Mouse (Mus musculus): ENCODE measurements at regions not wholly inside any gene's neighbourhood (a gene's known extent, or its start where the extent isn't known, plus 50 kb on each side); places are given as distances from the start of the nearest gene placed in this dataset.
A peak's percentile ranks its signal among the peaks of the same experiment; 100 is the strongest.
"Not testable (repeated sequence)": the region's sequence is repeated elsewhere in the genome, so short reads cannot be mapped to it uniquely, and the experiment has no call there.

- H3K36me3 ChIP-seq (replicated peaks; ENCODE audit: control insufficient read depth, insufficient read depth): no peaks in the 10 kb centered on the region
- ATAC-seq (ENCODE audit: low FRiP score) (peak; percentile 59; the same call in 1 of the 2 replicates), DNase-seq (ENCODE audit: low spot score) (no peak)
- no peak overlapping the region for H3K4me3 ChIP-seq (replicated peaks; ENCODE audit: low read length)
- no peak overlapping the region for H3K4me2 ChIP-seq (replicated peaks)
- H3K4me1 ChIP-seq (replicated peaks; ENCODE audit: control insufficient read depth, insufficient read depth, low read length): 0 out of 2 replicates have a peak, but pooled peaks cover 8% of the 10 kb centered on the region
- no peaks in the 10 kb centered on the region for H3K9me3 ChIP-seq (ENCODE audit: control insufficient read depth, low read length)
- peak overlapping the region; percentile 85 for H3K27ac ChIP-seq
- no peaks in the 10 kb centered on the region for H3K27me3 ChIP-seq (ENCODE audit: control insufficient read depth, insufficient read depth, low read length)
- 81% methylated on average over 2 of the region's 2 CpGs for WGBS
- H3K9ac ChIP-seq: no peak overlapping the region
Observed at GRCm38 (mm10) chr12:48062620-48062942, 1243.9 kb upstream of the Nova1 start.

GRCm38 (mm10) chr12:48061898-48062619 lies 1243.3 kb upstream of the Nova1 start:
- 0 out of 2 replicates have a peak overlapping the region, but pooled peaks have one; percentile 13 for H3K9ac ChIP-seq
- 47% methylated on average over 8 of the region's 8 CpGs for WGBS
- ATAC-seq (ENCODE audit: low FRiP score) (peak; percentile 82), DNase-seq (ENCODE audit: low spot score) (peak; percentile 37)
- H3K27me3 ChIP-seq (ENCODE audit: control insufficient read depth, insufficient read depth, low read length): no peaks in the 10 kb centered on the region
- H3K4me2 ChIP-seq (replicated peaks): no peak overlapping the region
- H3K27ac ChIP-seq: peak overlapping the region; percentile 85
- no peak overlapping the region for H3K4me3 ChIP-seq (replicated peaks; ENCODE audit: low read length)
- H3K36me3 ChIP-seq (replicated peaks; ENCODE audit: control insufficient read depth, insufficient read depth): no peaks in the 10 kb centered on the region
- H3K9me3 ChIP-seq (ENCODE audit: control insufficient read depth, low read length): no peaks in the 10 kb centered on the region
- 0 out of 2 replicates have a peak, but pooled peaks cover 8% of the 10 kb centered on the region for H3K4me1 ChIP-seq (replicated peaks; ENCODE audit: control insufficient read depth, insufficient read depth, low read length)

- Histone ChIP-seq H3K27me3 (ENCODE audit: control insufficient read depth, insufficient read depth, low read length) (no peaks in the 10 kb centered on the region), H3K36me3 (replicated peaks; ENCODE audit: control insufficient read depth, insufficient read depth) (no peaks in the 10 kb centered on the region), H3K9me3 (ENCODE audit: control insufficient read depth, low read length) (no peaks in the 10 kb centered on the region), H3K4me3 (replicated peaks; ENCODE audit: low read length) (no peak overlapping the region), H3K27ac (no peak overlapping the region), H3K9ac (no peak overlapping the region), H3K4me1 (replicated peaks; ENCODE audit: control insufficient read depth, insufficient read depth, low read length) (no peaks in the 10 kb centered on the region), H3K4me2 (replicated peaks) (no peak overlapping the region)
- ATAC-seq (ENCODE audit: low FRiP score): no peak
- DNase-seq (ENCODE audit: low spot score): no peak
Observed at GRCm38 (mm10) chr12:48020416-48020815, 1201.7 kb upstream of the Nova1 start.

GRCm38 (mm10) chr12:47975868-47976267 lies 1157.1 kb upstream of the Nova1 start:
- no peaks in the 10 kb centered on the region for H3K36me3 ChIP-seq (replicated peaks; ENCODE audit: control insufficient read depth, insufficient read depth)
- no peaks in the 10 kb centered on the region for H3K27me3 ChIP-seq (ENCODE audit: control insufficient read depth, insufficient read depth, low read length)
- H3K4me1 ChIP-seq (replicated peaks; ENCODE audit: control insufficient read depth, insufficient read depth, low read length): no peaks in the 10 kb centered on the region
- no peak for ATAC-seq (ENCODE audit: low FRiP score)
- no peaks in the 10 kb centered on the region for H3K9me3 ChIP-seq (ENCODE audit: control insufficient read depth, low read length)
- no peak overlapping the region for H3K4me2 ChIP-seq (replicated peaks)
- H3K9ac ChIP-seq: no peak overlapping the region
- DNase-seq (ENCODE audit: low spot score): no peak
- H3K4me3 ChIP-seq (replicated peaks; ENCODE audit: low read length): no peak overlapping the region
- H3K27ac ChIP-seq: no peak overlapping the region

GRCm38 (mm10) chr12:47969655-47970054 lies 1150.9 kb upstream of the Nova1 start:
- 39% methylated on average over 2 of the region's 2 CpGs for WGBS
- no peak for ATAC-seq (ENCODE audit: low FRiP score)

GRCm38 (mm10) chr12:47954330-47954729 lies 1135.6 kb upstream of the Nova1 start:
- no peak overlapping the region for H3K4me2 ChIP-seq (replicated peaks)
- 0 out of 2 replicates have a peak, but pooled peaks cover 3% of the 10 kb centered on the region for H3K9me3 ChIP-seq (ENCODE audit: control insufficient read depth, low read length)
- H3K4me3 ChIP-seq (replicated peaks; ENCODE audit: low read length): no peak overlapping the region
- no peaks in the 10 kb centered on the region for H3K36me3 ChIP-seq (replicated peaks; ENCODE audit: control insufficient read depth, insufficient read depth)
- no peak for DNase-seq (ENCODE audit: low spot score)
- 87% methylated on average over 8 of the region's 8 CpGs for WGBS
- H3K4me1 ChIP-seq (replicated peaks; ENCODE audit: control insufficient read depth, insufficient read depth, low read length): no peaks in the 10 kb centered on the region
- no peak overlapping the region for H3K27ac ChIP-seq
- ATAC-seq (ENCODE audit: low FRiP score): no peak
- H3K9ac ChIP-seq: no peak overlapping the region
- no peaks in the 10 kb centered on the region for H3K27me3 ChIP-seq (ENCODE audit: control insufficient read depth, insufficient read depth, low read length)

More at GRCm38 (mm10) chr12:47969655-47970054, 1150.9 kb upstream of the Nova1 start:
- Histone ChIP-seq H3K4me3 (replicated peaks; ENCODE audit: low read length) (no peak overlapping the region), H3K9ac (no peak overlapping the region), H3K27me3 (ENCODE audit: control insufficient read depth, insufficient read depth, low read length) (no peaks in the 10 kb centered on the region), H3K27ac (no peak overlapping the region), H3K4me2 (replicated peaks) (no peak overlapping the region), H3K4me1 (replicated peaks; ENCODE audit: control insufficient read depth, insufficient read depth, low read length) (no peaks in the 10 kb centered on the region), H3K9me3 (ENCODE audit: control insufficient read depth, low read length) (no peaks in the 10 kb centered on the region), H3K36me3 (replicated peaks; ENCODE audit: control insufficient read depth, insufficient read depth) (no peaks in the 10 kb centered on the region)
- no peak for DNase-seq (ENCODE audit: low spot score)

- H3K4me2 ChIP-seq (replicated peaks); H3K27me3 ChIP-seq (ENCODE audit: control insufficient read depth, insufficient read depth, low read length); H3K4me3 ChIP-seq (replicated peaks; ENCODE audit: low read length); DNase-seq (ENCODE audit: low spot score); ATAC-seq (ENCODE audit: low FRiP score); H3K36me3 ChIP-seq (replicated peaks; ENCODE audit: control insufficient read depth, insufficient read depth); H3K9ac ChIP-seq; H3K4me1 ChIP-seq (replicated peaks; ENCODE audit: control insufficient read depth, insufficient read depth, low read length); H3K27ac ChIP-seq; H3K9me3 ChIP-seq (ENCODE audit: control insufficient read depth, low read length): not testable (repeated sequence)
- 38% methylated on average over 2 of the region's 2 CpGs for WGBS
Observed at GRCm38 (mm10) chr12:47939491-47939890, 1120.8 kb upstream of the Nova1 start.

GRCm38 (mm10) chr12:47927007-47927406 lies 1108.3 kb upstream of the Nova1 start:
- Histone ChIP-seq H3K27me3 (ENCODE audit: control insufficient read depth, insufficient read depth, low read length) (no peaks in the 10 kb centered on the region), H3K9ac (no peak overlapping the region), H3K4me2 (replicated peaks) (no peak overlapping the region), H3K4me3 (replicated peaks; ENCODE audit: low read length) (no peak overlapping the region), H3K27ac (no peak overlapping the region), H3K36me3 (replicated peaks; ENCODE audit: control insufficient read depth, insufficient read depth) (no peaks in the 10 kb centered on the region), H3K4me1 (replicated peaks; ENCODE audit: control insufficient read depth, insufficient read depth, low read length) (no peaks in the 10 kb centered on the region), H3K9me3 (ENCODE audit: control insufficient read depth, low read length) (no peaks in the 10 kb centered on the region)
- no peak for DNase-seq (ENCODE audit: low spot score)
- ATAC-seq (ENCODE audit: low FRiP score): no peak
- WGBS: 68% methylated on average over 2 of the region's 2 CpGs
